Mouse (Mus musculus): ENCODE measurements around the gene Rab28. TPM values are rescaled to one million over a fixed set of nuclear protein-coding genes. Genes with fewer than 3 reads are reported as not detected.
A peak's percentile ranks its signal among the peaks of the same experiment; 100 is the strongest.

Gene Rab28
- polyA plus RNA-seq (2012; rRNA removed) = 8.1 and 18.3 TPM in 2 replicates

DNA sequence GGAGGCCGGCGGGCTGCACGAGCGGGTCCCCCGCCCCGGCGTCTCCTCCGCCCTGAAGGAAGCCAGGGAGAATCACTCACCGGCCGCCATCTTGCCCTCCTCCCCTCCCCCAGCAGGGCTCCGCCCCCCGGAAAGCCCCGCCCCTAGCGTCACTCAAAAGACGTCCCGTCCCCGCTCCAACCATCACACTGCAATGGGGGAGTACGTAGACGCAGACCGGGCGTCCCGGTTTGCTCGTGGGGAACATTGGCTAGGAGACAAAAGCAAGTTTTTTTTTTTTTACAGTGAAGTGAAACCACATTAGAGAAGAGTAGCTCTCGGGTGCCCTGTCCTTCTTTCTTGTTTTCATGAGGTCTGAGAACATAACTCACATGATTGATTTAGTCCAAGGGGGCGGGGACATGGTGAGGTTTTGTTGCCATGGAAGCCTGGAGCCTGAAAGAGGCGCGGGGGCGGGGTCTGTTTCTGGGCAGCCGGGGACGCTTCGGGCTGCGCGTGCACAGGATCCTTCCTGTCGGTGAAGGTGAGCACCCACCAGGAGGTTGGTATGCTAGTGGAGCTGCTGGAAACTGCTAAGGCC lies at the start of gene Rab28:
TSS of gene Rab28 (minus strand) at position 107 of the 580 bp plus-strand sequence.
- no peak for TF ChIP-seq CTCF (IDR thresholded peaks at IDR 0.05; ENCODE audit: extremely low read depth, insufficient read length, insufficient replicate concordance, low read depth, low read length)
- peak; percentile 49; the same call in 1 of the 2 replicates for TF ChIP-seq POLR2A (IDR thresholded peaks at IDR 0.05; ENCODE audit: low read depth, low read length)
- H3K36me3 ChIP-seq (ENCODE audit: control insufficient read depth, insufficient read depth, low read length) = no peaks in the 10 kb centered on the region
- H3K4me3 ChIP-seq (ENCODE audit: low read depth, low read length) = peak within 1 kb of the TSS; percentile 97
- H3K27ac ChIP-seq (ENCODE audit: insufficient read depth, low read depth, low read length) = peak within 1 kb of the TSS; percentile 57
- no peaks in the 10 kb centered on the region for H3K27me3 ChIP-seq (ENCODE audit: control insufficient read depth, insufficient read depth, low read length)
- no peaks in the 10 kb centered on the region for H3K4me1 ChIP-seq (ENCODE audit: control insufficient read depth, insufficient read depth, insufficient read length, low read length)
- 1% methylated on average over 34 of the region's 34 CpGs for WGBS

DNA sequence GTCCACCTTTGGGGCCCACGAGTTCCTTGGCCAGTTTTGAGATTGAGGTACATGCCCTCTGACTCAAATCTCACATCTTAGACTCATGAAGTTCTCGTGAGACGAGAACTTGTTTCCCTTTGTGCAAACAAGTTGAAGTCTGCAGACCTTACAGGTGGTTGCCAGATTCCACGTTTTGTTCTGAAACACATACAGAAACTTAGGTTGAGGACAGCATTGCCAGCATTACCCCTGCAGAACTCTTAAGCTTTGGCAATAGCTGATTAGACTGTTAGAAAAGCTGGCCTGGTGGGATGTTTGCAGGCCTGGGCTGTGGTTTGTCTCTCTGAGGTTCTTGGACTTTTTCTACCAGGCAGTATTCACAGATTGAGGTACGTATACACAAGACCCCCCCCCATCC lies 49.4 kb upstream of the Rab28 start:
- no peak for TF ChIP-seq CTCF (IDR thresholded peaks at IDR 0.05; ENCODE audit: extremely low read depth, insufficient read length, insufficient replicate concordance, low read depth, low read length)
- no peak for TF ChIP-seq POLR2A (IDR thresholded peaks at IDR 0.05; ENCODE audit: low read depth, low read length)
- Histone ChIP-seq H3K27me3 (ENCODE audit: control insufficient read depth, insufficient read depth, low read length) (peaks cover 55% of the 10 kb centered on the region), H3K4me1 (ENCODE audit: control insufficient read depth, insufficient read depth, insufficient read length, low read length) (no peaks in the 10 kb centered on the region), H3K4me3 (ENCODE audit: low read depth, low read length) (no peak overlapping the region), H3K27ac (ENCODE audit: insufficient read depth, low read depth, low read length) (no peak overlapping the region), H3K36me3 (ENCODE audit: control insufficient read depth, insufficient read depth, low read length) (no peaks in the 10 kb centered on the region)
- WGBS = 19% methylated on average over 5 of the region's 5 CpGs

DNA sequence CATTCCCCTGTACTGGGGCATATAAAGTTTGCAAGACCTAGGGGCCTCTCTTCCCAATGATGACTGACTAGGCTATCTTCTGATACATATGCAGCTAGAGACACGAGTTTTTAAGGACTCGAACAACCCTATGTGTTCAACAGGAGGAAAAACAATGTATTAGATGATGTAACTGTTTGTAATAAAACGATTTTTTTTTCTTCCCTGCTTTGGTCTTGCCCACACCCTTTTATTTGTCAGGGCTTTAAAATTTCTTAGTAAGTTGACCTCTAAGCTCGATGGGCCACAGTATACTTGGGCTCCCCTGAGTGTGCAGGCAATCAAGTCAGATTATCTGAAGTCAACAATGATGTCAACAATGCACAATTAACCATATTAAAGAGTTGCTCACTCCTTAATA lies 48.4 kb upstream of the Rab28 start:
- WGBS = 13% methylated on average over 4 of the region's 4 CpGs
- H3K27me3 ChIP-seq (ENCODE audit: control insufficient read depth, insufficient read depth, low read length) = peaks cover 48% of the 10 kb centered on the region

DNA sequence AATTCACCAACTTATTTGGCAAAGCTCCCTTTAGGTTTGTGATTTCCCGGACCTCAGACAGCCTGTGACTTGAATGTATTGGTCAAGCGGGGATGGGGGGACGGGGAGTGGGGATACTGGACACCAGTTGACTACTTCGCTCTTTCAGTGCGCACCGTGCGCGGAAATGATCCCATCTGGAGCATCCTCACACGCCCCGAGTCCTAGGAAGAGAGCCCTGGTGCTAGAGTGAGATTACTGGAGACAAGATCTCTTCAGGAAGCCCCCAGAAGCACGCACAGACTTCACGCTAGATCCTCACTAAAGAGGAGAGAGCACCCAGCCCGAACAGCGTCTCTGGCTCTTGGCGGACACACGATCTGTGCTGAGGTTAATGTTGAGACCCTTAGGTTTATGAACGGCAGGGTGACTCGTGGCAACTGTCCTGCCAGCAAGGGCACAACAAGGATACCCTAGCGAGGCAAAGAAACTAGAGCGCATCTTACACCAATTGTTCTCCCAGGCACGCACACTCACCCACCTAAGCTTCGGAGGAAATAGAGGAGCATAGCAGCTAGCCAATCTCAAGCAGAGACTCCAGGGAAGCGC lies 47.5 kb upstream of the Rab28 start:
- Histone ChIP-seq H3K27me3 (ENCODE audit: control insufficient read depth, insufficient read depth, low read length) (peaks cover 41% of the 10 kb centered on the region), H3K36me3 (ENCODE audit: control insufficient read depth, insufficient read depth, low read length) (no peaks in the 10 kb centered on the region), H3K4me3 (ENCODE audit: low read depth, low read length) (no peak overlapping the region), H3K4me1 (ENCODE audit: control insufficient read depth, insufficient read depth, insufficient read length, low read length) (no peaks in the 10 kb centered on the region), H3K27ac (ENCODE audit: insufficient read depth, low read depth, low read length) (no peak overlapping the region)
- TF ChIP-seq POLR2A (IDR thresholded peaks at IDR 0.05; ENCODE audit: low read depth, low read length) (no peak), CTCF (IDR thresholded peaks at IDR 0.05; ENCODE audit: extremely low read depth, insufficient read length, insufficient replicate concordance, low read depth, low read length) (no peak)
- 6% methylated on average over 23 of the region's 23 CpGs for WGBS

More for the DNA sequence above, 48.4 kb upstream of the Rab28 start:
- no peaks in the 10 kb centered on the region for H3K36me3 ChIP-seq (ENCODE audit: control insufficient read depth, insufficient read depth, low read length)
- H3K27ac ChIP-seq (ENCODE audit: insufficient read depth, low read depth, low read length) = no peak overlapping the region
- no peak overlapping the region for H3K4me3 ChIP-seq (ENCODE audit: low read depth, low read length)
- H3K4me1 ChIP-seq (ENCODE audit: control insufficient read depth, insufficient read depth, insufficient read length, low read length) = no peaks in the 10 kb centered on the region
- TF ChIP-seq CTCF (IDR thresholded peaks at IDR 0.05; ENCODE audit: extremely low read depth, insufficient read length, insufficient replicate concordance, low read depth, low read length) (no peak), POLR2A (IDR thresholded peaks at IDR 0.05; ENCODE audit: low read depth, low read length) (no peak)

DNA sequence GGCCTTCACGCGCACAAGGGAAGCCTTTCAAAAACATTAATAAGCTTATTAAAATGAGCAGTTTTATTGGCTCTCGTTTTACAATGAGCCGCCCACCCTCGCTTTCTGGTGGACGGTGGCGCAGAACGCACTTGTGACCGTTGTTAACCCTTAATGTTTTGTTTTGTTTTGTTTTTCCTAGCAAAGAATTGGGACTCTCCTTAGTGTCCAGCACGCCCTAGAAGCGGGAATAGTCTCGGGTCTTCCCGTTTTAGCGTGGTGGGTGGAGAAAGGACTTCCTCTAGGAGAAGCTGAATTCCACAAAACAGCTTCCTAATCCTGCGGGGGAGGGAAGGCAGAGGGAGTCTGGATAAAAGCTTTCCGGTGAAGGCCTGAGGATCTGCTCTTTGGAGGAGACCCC lies 46.9 kb upstream of the Rab28 start:
- Histone ChIP-seq H3K27me3 (ENCODE audit: control insufficient read depth, insufficient read depth, low read length) (peaks cover 35% of the 10 kb centered on the region), H3K4me3 (ENCODE audit: low read depth, low read length) (no peak overlapping the region), H3K27ac (ENCODE audit: insufficient read depth, low read depth, low read length) (no peak overlapping the region), H3K36me3 (ENCODE audit: control insufficient read depth, insufficient read depth, low read length) (no peaks in the 10 kb centered on the region), H3K4me1 (ENCODE audit: control insufficient read depth, insufficient read depth, insufficient read length, low read length) (no peaks in the 10 kb centered on the region)
- TF ChIP-seq POLR2A (IDR thresholded peaks at IDR 0.05; ENCODE audit: low read depth, low read length) = no peak
- TF ChIP-seq CTCF (IDR thresholded peaks at IDR 0.05; ENCODE audit: extremely low read depth, insufficient read length, insufficient replicate concordance, low read depth, low read length) = no peak
- 4% methylated on average over 16 of the region's 16 CpGs for WGBS

DNA sequence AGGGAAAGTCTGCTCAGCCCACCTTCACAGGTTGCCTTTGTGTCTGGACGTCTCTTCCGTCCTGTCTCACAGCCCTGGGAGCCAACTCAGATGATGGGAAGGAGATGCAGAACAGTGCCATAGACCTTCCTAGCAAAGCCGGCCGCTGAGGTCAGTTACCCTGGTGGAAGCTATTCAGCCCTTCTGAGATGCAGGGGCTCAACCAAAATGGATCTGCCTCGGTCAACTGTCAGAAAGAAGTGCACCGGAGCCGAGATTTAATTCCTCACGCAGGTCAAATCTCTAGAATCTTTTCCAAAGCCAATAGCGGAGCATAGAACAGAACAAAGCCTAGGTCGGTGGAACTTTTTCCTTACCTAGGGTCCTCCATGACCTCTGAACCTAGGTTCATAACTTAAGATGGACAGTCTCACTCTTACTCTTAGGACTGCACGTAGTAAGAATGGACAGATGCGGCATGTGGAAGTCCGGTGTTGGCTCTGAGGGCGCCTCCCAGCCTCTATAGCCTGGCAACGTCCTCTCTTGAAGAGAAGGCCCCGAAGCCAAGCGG lies 46.3 kb upstream of the Rab28 start:
- 5% methylated on average over 17 of the region's 17 CpGs for WGBS
- Histone ChIP-seq H3K27ac (ENCODE audit: insufficient read depth, low read depth, low read length) (no peak overlapping the region), H3K4me3 (ENCODE audit: low read depth, low read length) (no peak overlapping the region)

DNA sequence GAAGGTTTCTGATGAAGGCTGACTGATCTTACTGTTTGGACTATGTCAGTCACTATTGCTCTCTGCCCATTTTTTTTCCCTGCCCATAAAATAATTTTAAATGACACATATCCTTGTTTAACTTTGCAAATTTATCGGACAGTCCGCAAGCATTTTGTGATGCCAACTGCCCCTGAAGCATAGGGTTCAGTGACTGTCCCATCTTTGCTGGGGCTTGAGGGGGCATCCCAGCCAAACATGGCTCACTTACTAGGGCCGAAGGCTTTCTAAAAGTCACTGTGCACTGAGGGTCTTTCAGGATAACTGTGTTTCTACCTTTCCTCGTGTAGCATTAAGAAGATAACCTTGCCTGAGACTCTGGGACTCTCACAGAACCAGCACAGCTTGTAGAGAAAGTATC lies 44.8 kb upstream of the Rab28 start:
- no peaks in the 10 kb centered on the region for H3K4me1 ChIP-seq (ENCODE audit: control insufficient read depth, insufficient read depth, insufficient read length, low read length)
- 48% methylated on average over 4 of the region's 4 CpGs for WGBS
- H3K4me3 ChIP-seq (ENCODE audit: low read depth, low read length) = no peak overlapping the region
- peaks cover 30% of the 10 kb centered on the region for H3K27me3 ChIP-seq (ENCODE audit: control insufficient read depth, insufficient read depth, low read length)
- no peak for TF ChIP-seq CTCF (IDR thresholded peaks at IDR 0.05; ENCODE audit: extremely low read depth, insufficient read length, insufficient replicate concordance, low read depth, low read length)
- no peak for TF ChIP-seq POLR2A (IDR thresholded peaks at IDR 0.05; ENCODE audit: low read depth, low read length)
- no peaks in the 10 kb centered on the region for H3K36me3 ChIP-seq (ENCODE audit: control insufficient read depth, insufficient read depth, low read length)
- no peak overlapping the region for H3K27ac ChIP-seq (ENCODE audit: insufficient read depth, low read depth, low read length)

More for the DNA sequence above, 46.3 kb upstream of the Rab28 start:
- no peaks in the 10 kb centered on the region for H3K4me1 ChIP-seq (ENCODE audit: control insufficient read depth, insufficient read depth, insufficient read length, low read length)
- peaks cover 34% of the 10 kb centered on the region for H3K27me3 ChIP-seq (ENCODE audit: control insufficient read depth, insufficient read depth, low read length)
- TF ChIP-seq POLR2A (IDR thresholded peaks at IDR 0.05; ENCODE audit: low read depth, low read length) (no peak), CTCF (IDR thresholded peaks at IDR 0.05; ENCODE audit: extremely low read depth, insufficient read length, insufficient replicate concordance, low read depth, low read length) (no peak)
- no peaks in the 10 kb centered on the region for H3K36me3 ChIP-seq (ENCODE audit: control insufficient read depth, insufficient read depth, low read length)

Data from small intestine, adult 2 months (tissue).